Mouse (Mus musculus): ENCODE measurements around the gene Amh. TPM values are rescaled to one million over a fixed set of nuclear protein-coding genes. Genes with fewer than 3 reads are reported as not detected.
A peak's percentile ranks its signal among the peaks of the same experiment; 100 is the strongest.

Gene Amh
- total RNA-seq, 2 experiments from 2014 or later: 2.3 to 3.2 TPM

GRCm38 (mm10) chr10:80848571-80848970 lies 43.5 kb downstream of the Amh start:
- DNase-seq (ENCODE audit: extremely low spot score in 1 of 2, low spot score in 1 of 2): no peak

GRCm38 (mm10) chr10:80854913-80855748 lies 50.1 kb downstream of the Amh start, which contains the start of the genes Lsm7 and Sppl2b:
Gene Lsm7 (minus strand): TSS chr10:80855209.
Gene Sppl2b (plus strand): TSS chr10:80855275.
- peak; percentile 96 to 99 for DNase-seq (ENCODE audit: extremely low spot score in 1 of 2, low spot score in 1 of 2)

GRCm38 (mm10) chr10:80855749-80856073 lies 50.7 kb downstream of the Amh start:
- no peak for DNase-seq (ENCODE audit: extremely low spot score in 1 of 2, low spot score in 1 of 2)

- DNase-seq (ENCODE audit: extremely low spot score in 1 of 2, low spot score in 1 of 2): no peak
Observed at GRCm38 (mm10) chr10:80856267-80856666, 51.2 kb downstream of the Amh start.

- no peak for DNase-seq (ENCODE audit: extremely low spot score in 1 of 2, low spot score in 1 of 2)
Observed at GRCm38 (mm10) chr10:80856908-80857307, 51.9 kb downstream of the Amh start.

Small RNAs within 50 kb of the gene (microRNA-seq; reads per million reads assigned to microRNA genes)
- gene Mir1982: 4.2 to 4.8 reads per million in 2 experiments

Other genes with a start within 250 kb of the Amh start
- 10 to 100 TPM; 45.2 to 54.6 TPM for gene Rexo1, start 243.7 kb upstream of the Amh start, total RNA-seq (2021)
- gene Klf16, start 227.9 kb upstream of the Amh start, total RNA-seq (2021): 10 to 100 TPM; 57.3 to 57.6 TPM
- gene Abhd17a, start 214.9 kb upstream of the Amh start, total RNA-seq (2021): 100 to 1,000 TPM; 184 to 192 TPM
- gene Scamp4, start 202.4 kb upstream of the Amh start, total RNA-seq (2021): 10 to 100 TPM; 44.1 to 45.5 TPM
- gene Adat3, start 202.4 kb upstream of the Amh start, total RNA-seq (2021): 1 to 10 TPM; 1.7 to 1.8 TPM
- gene Gm49322, start 199.2 kb upstream of the Amh start, total RNA-seq (2021): 1 to 10 TPM; 2.4 to 3.4 TPM
- gene Csnk1g2, start 182.4 kb upstream of the Amh start, total RNA-seq (2021): 100 to 1,000 TPM; 208 to 236 TPM
- 100 to 1,000 TPM; 103 to 107 TPM for gene Btbd2, start 148.2 kb upstream of the Amh start, total RNA-seq (2021)
- 10 to 100 TPM; 45.0 to 50.9 TPM for gene Mknk2, start 127.1 kb upstream of the Amh start, total RNA-seq (2021)
- 10 to 100 TPM; 13.0 to 13.6 TPM for gene Mob3a, start 103.3 kb upstream of the Amh start, total RNA-seq (2021)
- gene Izumo4, start 103.1 kb upstream of the Amh start, total RNA-seq (2021): 10 to 100 TPM; 46.4 to 61.7 TPM
- gene Ap3d1, start 63.0 kb upstream of the Amh start, total RNA-seq (2021): 100 to 1,000 TPM; 128 to 143 TPM
- gene Dot1l, start 50.0 kb upstream of the Amh start, total RNA-seq (2021): 10 to 100 TPM; 39.9 to 60.6 TPM
- 10 to 100 TPM; 46.2 to 52.0 TPM for gene Sf3a2, start 7.0 kb upstream of the Amh start, total RNA-seq (2021)
- gene Plekhj1, start 6.6 kb upstream of the Amh start, total RNA-seq (2021): 10 to 100 TPM; 63.6 to 71.6 TPM
- 1 to 10 TPM; 2.5 to 3.5 TPM for gene Jsrp1, start 8.3 kb downstream of the Amh start, total RNA-seq (2021)
- 100 to 1,000 TPM; 491 to 550 TPM for gene Oaz1, start 21.4 kb downstream of the Amh start, total RNA-seq (2021)
- gene Lingo3, start 38.8 kb downstream of the Amh start, total RNA-seq (2021): 10 to 100 TPM; 38.3 to 39.9 TPM
- 10 to 100 TPM; 41.5 to 43.8 TPM for gene Lsm7, start 50.0 kb downstream of the Amh start, total RNA-seq (2021)
- 10 to 100 TPM; 61.5 to 65.7 TPM for gene Sppl2b, start 50.0 kb downstream of the Amh start, total RNA-seq (2021)
- under 1 TPM; 0.40 to 0.62 TPM for gene Tmprss9, start 66.6 kb downstream of the Amh start, total RNA-seq (2021)
- gene Timm13, start 95.7 kb downstream of the Amh start, total RNA-seq (2021): 100 to 1,000 TPM; 145 to 167 TPM
- 10 to 100 TPM; 17.5 to 19.6 TPM for gene Lmnb2, start 113.0 kb downstream of the Amh start, total RNA-seq (2021)
- 10 to 100 TPM; 15.0 to 16.7 TPM for gene Gadd45b, start 124.8 kb downstream of the Amh start, total RNA-seq (2021)
- gene Gng7, start 209.7 kb downstream of the Amh start, total RNA-seq (2021): 100 to 1,000 TPM; 180 to 184 TPM
- 100 to 1,000 TPM in 1 of 2 experiments, 10 to 100 TPM in 1; 98.7 to 103 TPM for gene Diras1, start 220.4 kb downstream of the Amh start, total RNA-seq (2021)
- 10 to 100 TPM; 67.5 to 74.9 TPM for gene Slc39a3, start 232.2 kb downstream of the Amh start, total RNA-seq (2021)